Mouse (Mus musculus): ENCODE measurements around the gene Ptprm. TPM values are rescaled to one million over a fixed set of nuclear protein-coding genes. Genes with fewer than 3 reads are reported as not detected.

Gene Ptprm
- polyA plus RNA-seq, 1 experiment from 2014 or later: 14.3 TPM

DNA sequence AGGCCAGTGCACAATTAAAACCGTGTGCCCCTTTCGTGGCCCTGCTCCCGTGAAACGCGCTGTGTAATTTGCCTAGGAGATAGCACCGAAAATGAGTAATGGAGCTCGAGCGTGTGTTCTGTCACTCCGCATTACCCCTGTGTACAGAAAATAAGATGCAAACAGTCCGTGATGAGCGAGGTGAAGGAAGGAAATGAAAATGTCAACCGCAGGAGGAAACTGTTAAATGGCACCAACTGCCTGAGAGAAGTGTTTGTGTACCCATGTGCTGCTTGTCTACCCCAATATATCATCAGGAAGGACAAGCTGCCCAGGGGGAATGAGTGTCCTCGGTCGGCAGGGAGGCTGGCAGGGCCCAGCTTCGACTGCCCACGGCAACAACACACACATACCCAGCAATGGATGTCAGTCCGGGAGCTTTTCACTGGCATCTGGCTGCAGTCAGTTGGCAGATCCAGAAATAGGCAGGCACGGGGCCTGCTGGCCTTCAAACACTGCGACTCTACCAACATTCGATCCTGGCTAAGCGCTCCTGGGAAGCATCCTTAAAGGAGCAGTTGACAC lies 79.6 kb downstream of the Ptprm start:
- no peak overlapping the region for H3K9ac ChIP-seq
- H3K4me1 ChIP-seq: peaks cover 10% of the 10 kb centered on the region
- no peak overlapping the region for H3K4me3 ChIP-seq
- ATAC-seq (ENCODE audit: insufficient number of reproducible peaks, insufficient read depth, low FRiP score, low TSS enrichment, low read depth): no peak
- no peaks in the 10 kb centered on the region for H3K9me3 ChIP-seq
- H3K36me3 ChIP-seq: no peaks in the 10 kb centered on the region
- no peak overlapping the region for H3K27ac ChIP-seq
- 45% methylated on average over 21 of the region's 21 CpGs for WGBS
- H3K27me3 ChIP-seq: no peaks in the 10 kb centered on the region
- no peak overlapping the region for H3K4me2 ChIP-seq

DNA sequence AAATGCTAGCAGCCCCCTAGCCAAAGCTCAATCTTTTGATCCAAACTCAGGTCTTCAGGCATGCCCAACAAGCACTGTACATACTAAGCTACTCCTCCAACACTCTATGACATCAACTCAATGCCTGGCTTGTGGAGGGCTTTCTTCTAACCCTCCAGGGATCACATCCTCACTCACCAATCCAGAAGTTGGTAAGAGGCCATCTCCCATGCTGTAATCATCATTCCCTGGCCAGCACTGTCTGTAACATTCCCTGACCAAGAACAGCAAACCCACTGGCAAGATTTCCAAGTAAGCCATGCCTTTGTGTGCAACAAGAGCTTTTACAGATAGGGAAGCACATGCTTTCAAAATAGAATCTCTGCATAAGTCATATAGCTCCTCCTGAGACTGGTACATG lies 81.3 kb downstream of the Ptprm start:
- H3K36me3 ChIP-seq: no peaks in the 10 kb centered on the region
- H3K4me1 ChIP-seq: peaks cover 10% of the 10 kb centered on the region
- no peaks in the 10 kb centered on the region for H3K27me3 ChIP-seq
- no peak overlapping the region for H3K9ac ChIP-seq
- no peak overlapping the region for H3K4me2 ChIP-seq
- no peak overlapping the region for H3K4me3 ChIP-seq
- no peak for ATAC-seq (ENCODE audit: insufficient number of reproducible peaks, insufficient read depth, low FRiP score, low TSS enrichment, low read depth)
- H3K27ac ChIP-seq: no peak overlapping the region
- no peaks in the 10 kb centered on the region for H3K9me3 ChIP-seq

DNA sequence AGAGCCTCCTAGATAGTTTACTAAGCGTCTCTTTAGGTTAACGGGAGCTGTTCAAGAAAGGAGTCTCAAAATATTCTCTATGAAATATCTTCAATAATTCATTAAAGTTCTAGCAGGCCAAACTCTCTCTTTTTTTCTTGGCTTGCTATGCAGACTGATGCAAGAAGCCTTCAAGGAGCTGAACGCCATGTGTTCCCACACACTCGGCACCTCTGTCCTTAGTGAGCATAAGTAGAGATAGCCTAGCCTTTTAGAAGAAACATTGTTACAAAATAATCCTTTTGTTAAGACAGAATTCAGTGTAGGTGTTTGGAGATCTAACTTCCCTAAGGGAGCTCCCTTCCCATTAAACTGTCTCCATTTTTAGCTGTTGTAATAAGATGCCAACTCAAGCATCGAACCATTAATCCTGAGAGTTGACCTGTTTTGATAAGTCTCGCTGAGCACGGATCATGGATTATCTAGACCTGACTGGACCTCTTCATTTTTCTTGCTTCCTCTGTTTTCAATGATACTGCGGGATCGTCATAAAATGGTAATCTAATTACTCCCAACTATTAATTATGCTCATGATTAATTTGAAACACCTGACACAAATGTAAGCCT lies 85.7 kb downstream of the Ptprm start:
- H3K9ac ChIP-seq: no peak overlapping the region
- no peaks in the 10 kb centered on the region for H3K36me3 ChIP-seq
- H3K4me1 ChIP-seq: no peaks in the 10 kb centered on the region
- H3K27me3 ChIP-seq: no peaks in the 10 kb centered on the region
- no peaks in the 10 kb centered on the region for H3K9me3 ChIP-seq
- 81% methylated on average over 9 of the region's 9 CpGs for WGBS
- no peak overlapping the region for H3K4me2 ChIP-seq
- H3K4me3 ChIP-seq: no peak overlapping the region
- H3K27ac ChIP-seq: no peak overlapping the region
- no peak for ATAC-seq (ENCODE audit: insufficient number of reproducible peaks, insufficient read depth, low FRiP score, low TSS enrichment, low read depth)

DNA sequence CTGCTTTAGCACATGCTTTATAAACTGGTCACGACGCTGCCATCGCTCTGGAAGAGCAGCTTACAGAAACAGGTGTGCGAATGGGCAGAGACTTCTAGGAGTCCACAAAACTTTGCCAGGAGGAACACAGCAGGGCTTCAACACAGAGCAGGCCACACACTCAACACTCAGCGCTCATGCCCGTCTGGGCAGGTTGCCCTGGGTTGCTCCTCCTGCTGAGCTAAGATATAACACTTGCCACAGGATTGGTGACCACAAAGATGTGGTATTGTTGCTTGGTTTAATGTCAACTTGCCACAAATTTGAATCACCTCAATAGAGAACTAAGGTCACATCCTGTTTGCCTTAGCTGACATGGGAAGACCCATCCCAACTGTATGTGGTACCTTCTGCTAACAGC lies 88.0 kb downstream of the Ptprm start:
- Histone ChIP-seq H3K27me3 (no peaks in the 10 kb centered on the region), H3K4me2 (no peak overlapping the region)
- no peak for ATAC-seq (ENCODE audit: insufficient number of reproducible peaks, insufficient read depth, low FRiP score, low TSS enrichment, low read depth)

DNA sequence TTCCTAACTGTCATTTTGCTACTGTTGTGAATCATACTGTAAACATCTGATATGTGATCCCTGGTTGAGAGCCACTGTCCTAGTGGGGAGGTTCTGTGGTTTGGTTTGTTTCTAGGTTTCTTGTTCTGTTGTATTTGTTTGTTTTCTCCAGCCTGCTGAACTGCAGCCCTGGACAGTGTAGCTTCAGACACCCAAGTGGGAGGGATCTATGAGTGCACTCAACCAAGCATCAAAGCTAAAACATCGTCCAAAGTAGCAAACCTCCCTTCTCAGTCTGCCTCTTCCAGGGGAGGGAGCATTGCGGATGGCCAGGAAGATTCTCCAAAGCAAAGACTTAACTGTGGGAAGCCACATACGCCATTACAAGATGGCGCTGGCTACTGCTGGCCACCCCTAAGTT lies 88.7 kb downstream of the Ptprm start:
- H3K27me3 ChIP-seq: no peaks in the 10 kb centered on the region
- H3K4me1 ChIP-seq: no peaks in the 10 kb centered on the region
- no peak overlapping the region for H3K27ac ChIP-seq
- no peak for ATAC-seq (ENCODE audit: insufficient number of reproducible peaks, insufficient read depth, low FRiP score, low TSS enrichment, low read depth)
- no peak overlapping the region for H3K4me3 ChIP-seq
- H3K9me3 ChIP-seq: no peaks in the 10 kb centered on the region
- H3K36me3 ChIP-seq: no peaks in the 10 kb centered on the region
- 95% methylated on average over 4 of the region's 4 CpGs for WGBS
- H3K4me2 ChIP-seq: no peak overlapping the region
- H3K9ac ChIP-seq: no peak overlapping the region

More for the DNA sequence above, 88.0 kb downstream of the Ptprm start:
- Histone ChIP-seq H3K27ac (no peak overlapping the region), H3K9me3 (no peaks in the 10 kb centered on the region), H3K9ac (no peak overlapping the region), H3K4me1 (no peaks in the 10 kb centered on the region), H3K4me3 (no peak overlapping the region), H3K36me3 (no peaks in the 10 kb centered on the region)
- WGBS: 94% methylated on average over 6 of the region's 6 CpGs

DNA sequence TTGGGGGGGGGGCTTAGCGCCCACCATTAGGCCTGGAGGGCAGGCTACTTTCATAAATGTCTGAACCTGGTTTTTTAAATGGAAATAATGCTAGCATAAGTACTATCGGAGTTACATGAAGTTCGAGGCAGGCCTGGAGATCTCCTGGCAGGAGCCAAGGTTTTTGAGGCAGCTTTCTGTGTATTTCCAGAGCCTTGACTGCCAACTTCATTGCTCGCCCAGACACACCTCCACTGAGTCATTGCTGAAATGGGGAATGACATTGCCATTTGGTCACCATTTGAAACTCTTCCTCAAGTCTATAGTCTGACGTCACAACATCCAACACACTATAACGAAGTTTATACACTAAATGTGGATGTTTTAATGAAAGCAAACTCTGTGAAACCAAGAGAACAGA lies 89.5 kb downstream of the Ptprm start:
- no peak for ATAC-seq (ENCODE audit: insufficient number of reproducible peaks, insufficient read depth, low FRiP score, low TSS enrichment, low read depth)
- no peaks in the 10 kb centered on the region for H3K27me3 ChIP-seq
- H3K9ac ChIP-seq: no peak overlapping the region
- 0 out of 2 replicates have a peak, but pooled peaks cover 6% of the 10 kb centered on the region for H3K4me1 ChIP-seq
- no peaks in the 10 kb centered on the region for H3K36me3 ChIP-seq
- H3K4me3 ChIP-seq: no peak overlapping the region
- 85% methylated on average over 6 of the region's 6 CpGs for WGBS
- H3K27ac ChIP-seq: no peak overlapping the region
- H3K4me2 ChIP-seq: no peak overlapping the region
- no peaks in the 10 kb centered on the region for H3K9me3 ChIP-seq

DNA sequence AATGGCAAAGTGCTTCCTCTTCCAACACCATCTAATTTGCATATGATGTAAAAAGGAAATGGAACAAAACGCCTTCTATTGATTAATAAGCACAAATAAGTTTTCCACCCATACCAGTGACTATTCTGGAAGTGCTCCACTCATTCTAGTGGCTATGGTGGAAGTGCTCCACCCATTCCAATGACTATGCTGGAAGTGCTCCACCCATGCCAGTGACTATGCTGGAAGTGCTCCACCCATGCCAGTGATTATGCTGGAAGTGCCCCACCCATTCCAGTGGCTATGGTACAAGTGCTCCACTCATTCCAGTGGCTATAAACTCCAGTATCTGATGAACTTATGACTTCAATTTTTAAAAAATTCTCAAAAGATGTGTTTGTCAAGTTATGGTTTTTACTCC lies 91.2 kb downstream of the Ptprm start:
- H3K9ac ChIP-seq: no peak overlapping the region
- no peak for ATAC-seq (ENCODE audit: insufficient number of reproducible peaks, insufficient read depth, low FRiP score, low TSS enrichment, low read depth)
- WGBS: 77% methylated on average over 1 of the region's 1 CpGs
- H3K4me3 ChIP-seq: no peak overlapping the region
- H3K4me2 ChIP-seq: no peak overlapping the region
- H3K9me3 ChIP-seq: no peaks in the 10 kb centered on the region
- no peak overlapping the region for H3K27ac ChIP-seq
- H3K4me1 ChIP-seq: 0 out of 2 replicates have a peak, but pooled peaks cover 7% of the 10 kb centered on the region
- H3K36me3 ChIP-seq: no peaks in the 10 kb centered on the region
- no peaks in the 10 kb centered on the region for H3K27me3 ChIP-seq

DNA sequence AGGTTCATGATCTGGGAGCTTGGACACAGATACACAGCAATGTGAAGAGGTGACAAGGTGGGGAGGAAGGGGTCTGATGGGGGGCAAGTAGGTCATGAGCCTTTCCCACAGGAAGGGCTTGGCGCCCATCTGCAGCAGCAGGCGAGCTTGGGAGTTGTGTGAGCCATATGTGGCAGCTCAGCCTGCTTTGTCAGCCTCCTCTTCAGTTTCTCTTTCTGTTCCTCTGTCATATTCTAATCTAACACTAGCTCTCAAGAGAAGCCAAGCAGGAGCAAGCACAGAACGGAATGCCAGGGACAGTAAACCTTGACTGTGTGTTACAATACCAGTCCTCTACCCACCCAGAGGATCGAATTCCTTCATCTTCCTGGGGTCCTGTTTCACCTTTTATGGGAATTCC lies 94.2 kb downstream of the Ptprm start:
- Histone ChIP-seq H3K9ac (no peak overlapping the region), H3K27me3 (no peaks in the 10 kb centered on the region), H3K4me1 (peaks cover 12% of the 10 kb centered on the region; the same call in 1 of the 2 replicates), H3K4me2 (no peak overlapping the region), H3K36me3 (no peaks in the 10 kb centered on the region), H3K9me3 (no peaks in the 10 kb centered on the region), H3K27ac (no peak overlapping the region), H3K4me3 (no peak overlapping the region)
- WGBS: 78% methylated on average over 4 of the region's 4 CpGs
- ATAC-seq (ENCODE audit: insufficient number of reproducible peaks, insufficient read depth, low FRiP score, low TSS enrichment, low read depth): no peak

DNA sequence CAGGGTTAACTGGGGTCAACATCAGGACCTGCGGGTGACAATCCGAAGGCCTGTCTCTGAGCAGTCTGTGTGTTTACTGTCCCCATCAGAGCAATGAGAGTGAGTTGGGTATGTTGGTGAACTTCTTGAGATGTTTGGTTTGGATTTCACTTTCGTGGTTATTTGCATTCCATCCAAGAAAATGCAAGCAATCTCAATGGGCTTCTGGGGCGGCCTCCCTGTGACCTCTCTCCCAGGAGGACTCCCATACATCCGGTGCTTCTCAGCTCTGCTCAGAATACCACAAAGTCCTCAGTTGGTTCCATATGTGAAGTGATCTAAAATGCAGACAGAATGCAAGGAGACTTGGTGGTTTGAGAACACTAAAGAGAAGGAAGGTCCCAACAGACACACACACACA lies 96.5 kb downstream of the Ptprm start:
- Histone ChIP-seq H3K9ac (no peak overlapping the region), H3K4me3 (no peak overlapping the region), H3K9me3 (no peaks in the 10 kb centered on the region), H3K27me3 (no peaks in the 10 kb centered on the region), H3K4me2 (no peak overlapping the region), H3K27ac (no peak overlapping the region), H3K36me3 (no peaks in the 10 kb centered on the region), H3K4me1 (peaks cover 12% of the 10 kb centered on the region; the same call in 1 of the 2 replicates)
- no peak for ATAC-seq (ENCODE audit: insufficient number of reproducible peaks, insufficient read depth, low FRiP score, low TSS enrichment, low read depth)
- 66% methylated on average over 5 of the region's 5 CpGs for WGBS

DNA sequence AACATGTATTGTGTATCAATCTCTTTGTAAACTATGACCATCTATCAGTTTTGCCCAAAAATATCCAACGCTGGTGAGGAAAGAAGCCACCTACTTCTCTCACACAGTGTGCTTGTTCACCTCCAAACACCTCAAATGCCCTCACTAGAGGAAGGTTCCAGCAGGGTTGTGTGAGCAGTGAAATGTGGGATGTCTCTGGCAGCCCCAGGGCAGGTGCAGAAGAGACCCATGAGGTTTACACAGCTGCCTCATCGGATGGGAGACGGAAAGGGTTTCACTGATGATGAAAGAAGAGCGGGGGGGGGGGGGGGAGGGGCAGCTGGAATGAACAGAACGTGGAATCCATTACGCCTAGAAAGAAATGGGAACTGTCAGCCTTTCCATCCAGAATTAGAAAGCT lies 98.1 kb downstream of the Ptprm start:
- 58% methylated on average over 6 of the region's 6 CpGs for WGBS
- Histone ChIP-seq H3K4me2 (no peak overlapping the region), H3K27ac (no peak overlapping the region), H3K4me3 (no peak overlapping the region), H3K9ac (no peak overlapping the region), H3K4me1 (peaks cover 12% of the 10 kb centered on the region; the same call in 1 of the 2 replicates), H3K36me3 (no peaks in the 10 kb centered on the region), H3K27me3 (no peaks in the 10 kb centered on the region), H3K9me3 (no peaks in the 10 kb centered on the region)
- ATAC-seq (ENCODE audit: insufficient number of reproducible peaks, insufficient read depth, low FRiP score, low TSS enrichment, low read depth): no peak

DNA sequence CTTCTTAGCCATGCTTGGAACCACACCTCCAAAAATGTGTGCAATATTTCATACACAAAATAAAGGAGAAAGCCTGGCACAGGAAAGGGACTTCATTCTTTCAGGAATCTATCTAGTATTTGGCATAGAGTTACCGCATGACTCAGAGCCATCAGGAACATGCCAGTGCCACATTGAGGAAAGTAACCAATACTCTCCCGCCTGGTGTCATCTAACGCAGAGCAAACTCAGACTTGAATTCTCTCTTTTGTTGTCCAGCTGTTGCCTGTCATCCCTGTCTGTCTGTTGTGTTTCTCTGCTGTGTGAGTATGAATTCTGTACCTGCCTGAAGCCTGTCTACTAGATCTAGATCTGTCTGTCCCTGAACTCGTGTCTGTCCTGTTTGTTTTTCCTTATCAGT lies 100.8 kb downstream of the Ptprm start:
- ATAC-seq (ENCODE audit: insufficient number of reproducible peaks, insufficient read depth, low FRiP score, low TSS enrichment, low read depth): no peak
- peaks cover 5% of the 10 kb centered on the region; the same call in 1 of the 2 replicates for H3K4me1 ChIP-seq
- no peak overlapping the region for H3K9ac ChIP-seq
- 53% methylated on average over 4 of the region's 4 CpGs for WGBS
- H3K4me2 ChIP-seq: no peak overlapping the region
- no peaks in the 10 kb centered on the region for H3K27me3 ChIP-seq
- H3K4me3 ChIP-seq: no peak overlapping the region
- no peaks in the 10 kb centered on the region for H3K36me3 ChIP-seq
- no peak overlapping the region for H3K27ac ChIP-seq
- no peaks in the 10 kb centered on the region for H3K9me3 ChIP-seq

DNA sequence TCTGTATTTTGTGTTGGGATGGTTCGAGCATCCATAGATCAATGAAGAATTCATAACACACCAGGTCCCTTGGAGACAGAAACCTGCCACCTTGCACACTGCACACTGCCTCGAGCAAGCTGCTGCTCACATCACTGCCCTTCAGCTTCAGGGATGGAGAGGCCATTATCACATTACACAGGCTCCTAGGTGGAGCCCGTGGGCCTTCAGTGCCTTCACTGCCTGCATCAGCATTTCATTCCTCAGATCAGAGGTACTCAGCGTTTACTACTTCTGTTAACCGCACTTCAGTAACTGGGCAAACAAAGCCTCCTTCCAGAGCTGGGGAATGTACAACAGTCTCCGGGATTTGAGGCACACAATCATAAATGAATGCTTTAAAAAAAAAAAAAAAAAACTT lies 101.3 kb downstream of the Ptprm start:
- Histone ChIP-seq H3K4me1 (peaks cover 5% of the 10 kb centered on the region; the same call in 1 of the 2 replicates), H3K9me3 (no peaks in the 10 kb centered on the region), H3K36me3 (no peaks in the 10 kb centered on the region), H3K9ac (no peak overlapping the region), H3K4me3 (no peak overlapping the region), H3K27me3 (no peaks in the 10 kb centered on the region), H3K27ac (no peak overlapping the region), H3K4me2 (no peak overlapping the region)
- no peak for ATAC-seq (ENCODE audit: insufficient number of reproducible peaks, insufficient read depth, low FRiP score, low TSS enrichment, low read depth)
- WGBS: 65% methylated on average over 6 of the region's 6 CpGs

All from embryonic facial prominence, embryonic 13.5 days (tissue).